Mouse (Mus musculus) brain, embryonic 14.5 days (tissue): ENCODE data around the gene Erich6b.

Experiments used
- CTCF ChIP-seq: fragments of 200-500 bp; IDR thresholded peaks from 2 replicates; pipeline ENCODE4 v1.5.1; 2012; ENCODE audit warnings: inconsistent platforms, mild to moderate bottlenecking, moderate library complexity, borderline replicate concordance; ENCODE audit not compliant: insufficient read depth, insufficient read length; ENCODE audit errors: extremely low read depth
- POLR2A ChIP-seq: fragments of 200-500 bp; IDR thresholded peaks from 2 replicates; pipeline ENCODE4 v1.6.1; 2012; ENCODE audit warnings: mild to moderate bottlenecking, inconsistent platforms, borderline replicate concordance; ENCODE audit not compliant: poor library complexity, insufficient read depth, insufficient read length, severe bottlenecking; ENCODE audit errors: extremely low read depth

- no peak for TF ChIP-seq CTCF
- TF ChIP-seq POLR2A, result no peak
These were observed 13.2 kb upstream of the Erich6b start for GRCm38 (mm10) chr14:75628870-75629269.
